Mouse (Mus musculus): ENCODE measurements around the gene Tmem136.
A peak's percentile ranks its signal among the peaks of the same experiment; 100 is the strongest.

Tmem136 gene

GRCm38 (mm10) chr9:43083441-43084055 is 32.8 kb downstream of the Tmem136 start:
- DNase-seq (ENCODE audit: inconsistent age in 2 of 2, low spot score in 1 of 2): no peak

- DNase-seq (ENCODE audit: inconsistent age in 2 of 2, low spot score in 1 of 2): peak in 1 of 2 experiments; percentile 57
Observed at GRCm38 (mm10) chr9:43078711-43079110, 37.7 kb downstream of the Tmem136 start.

GRCm38 (mm10) chr9:43076163-43076562 is 40.2 kb downstream of the Tmem136 start:
- DNase-seq (ENCODE audit: inconsistent age in 2 of 2, low spot score in 1 of 2): no peak

- DNase-seq (ENCODE audit: inconsistent age in 2 of 2, low spot score in 1 of 2): no peak
Observed at GRCm38 (mm10) chr9:43074611-43075010, 41.8 kb downstream of the Tmem136 start.

- no peak for DNase-seq (ENCODE audit: inconsistent age in 2 of 2, low spot score in 1 of 2)
Observed at GRCm38 (mm10) chr9:43071741-43072140, 44.6 kb downstream of the Tmem136 start.

- no peak for DNase-seq (ENCODE audit: inconsistent age in 2 of 2, low spot score in 1 of 2)
Observed at GRCm38 (mm10) chr9:43071176-43071575, 45.2 kb downstream of the Tmem136 start.

GRCm38 (mm10) chr9:43070566-43070965 is 45.8 kb downstream of the Tmem136 start:
- no peak for DNase-seq (ENCODE audit: inconsistent age in 2 of 2, low spot score in 1 of 2)

- DNase-seq (ENCODE audit: inconsistent age in 2 of 2, low spot score in 1 of 2): no peak
Observed at GRCm38 (mm10) chr9:43070153-43070552, 46.2 kb downstream of the Tmem136 start.

- no peak for DNase-seq (ENCODE audit: inconsistent age in 2 of 2, low spot score in 1 of 2)
Observed at GRCm38 (mm10) chr9:43067896-43068295, 48.5 kb downstream of the Tmem136 start.

GRCm38 (mm10) chr9:43065231-43065630 is 51.1 kb downstream of the Tmem136 start:
- no peak for DNase-seq (ENCODE audit: inconsistent age in 2 of 2, low spot score in 1 of 2)

- DNase-seq (ENCODE audit: inconsistent age in 2 of 2, low spot score in 1 of 2): no peak
Observed at GRCm38 (mm10) chr9:43061545-43061944, 54.8 kb downstream of the Tmem136 start.
